Mouse (Mus musculus) stomach, embryonic 16.5 days (tissue): ENCODE measurements at regions not wholly inside any gene's neighbourhood (a gene's known extent, or its start where the extent isn't known, plus 50 kb on each side); places are given as distances from the start of the nearest gene placed in this dataset.
"Not testable (repeated sequence)": the region's sequence is repeated elsewhere in the genome, so short reads cannot be mapped to it uniquely, and the experiment has no call there.

ENCODE experiments used
- ATAC-seq: fragments of 200-750 bp; cut with Nextera tagmentation; 2 replicates; pipeline ENCODE4 v1.8.0; 2017; ENCODE audit warnings: moderate number of reproducible peaks, moderate TSS enrichment; ENCODE audit not compliant: insufficient read depth, low FRiP score
- H3K27ac ChIP-seq: fragments of 300-500 bp; sonication (generic); 2 replicates; pipeline ENCODE4 v1.5.1; 2014; ENCODE audit warnings: low read length
- H3K27me3 ChIP-seq: fragments of 300-500 bp; sonication (generic); 2 replicates; pipeline ENCODE4 v1.6.1; 2014; ENCODE audit warnings: low read length, control low read depth, mixed read lengths; ENCODE audit not compliant: control insufficient read depth, insufficient read depth
- H3K36me3 ChIP-seq: fragments of 300-500 bp; sonication (generic); 2 replicates; pipeline ENCODE4 v1.6.1; 2014; ENCODE audit warnings: low read length; ENCODE audit not compliant: control insufficient read depth, insufficient read depth
- H3K4me1 ChIP-seq: fragments of 300-500 bp; sonication (generic); 2 replicates; pipeline ENCODE4 v1.6.1; 2014; ENCODE audit warnings: low read length, control low read depth, mixed read lengths; ENCODE audit not compliant: control insufficient read depth, insufficient read depth
- H3K4me2 ChIP-seq: fragments of 300-500 bp; sonication (generic); 2 replicates; pipeline ENCODE4 v1.6.1; 2014; ENCODE audit warnings: low read depth, low read length, mixed read lengths
- H3K4me3 ChIP-seq: fragments of 300-500 bp; sonication (generic); replicated peaks from 2 replicates; pipeline ENCODE4 v1.5.1; 2014; ENCODE audit warnings: mild to moderate bottlenecking, low read length
- H3K9ac ChIP-seq: fragments of 300-500 bp; sonication (generic); 2 replicates; pipeline ENCODE4 v1.6.1; 2014; ENCODE audit warnings: low read length
- H3K9me3 ChIP-seq: fragments of 300-500 bp; sonication (generic); replicated peaks from 2 replicates; pipeline ENCODE4 v1.6.1; 2016; ENCODE audit warnings: low read length, control low read depth; ENCODE audit not compliant: control insufficient read depth
- WGBS: fragments of 180-500 bp; shearing (Covaris S2); extraction: QIAGEN DNeasy Blood & Tissue Kit; methylation state at CpG from one replicate; pipeline ENCODE4 v1.1.7; 2014; 5-methylcytosine and 5-hydroxymethylcytosine counted together

GRCm38 (mm10) chr13:4776855-4777254, 167.9 kb upstream of the Akr1e1 start:
- no peak overlapping the region for H3K9ac ChIP-seq
- WGBS = 37% methylated on average over 4 of the region's 4 CpGs
- no peak for ATAC-seq

GRCm38 (mm10) chr13:4772324-4772723, 163.3 kb upstream of the Akr1e1 start:
- Histone ChIP-seq H3K27ac (no peak overlapping the region), H3K27me3 (no peaks in the 10 kb centered on the region), H3K36me3 (no peaks in the 10 kb centered on the region), H3K4me1 (peaks cover 5% of the 10 kb centered on the region; the same call in 1 of the 2 replicates), H3K4me2 (no peak overlapping the region), H3K4me3 (no peak overlapping the region), H3K9ac (no peak overlapping the region), H3K9me3 (no peaks in the 10 kb centered on the region)
- WGBS = 86% methylated on average over 2 of the region's 2 CpGs
- no peak for ATAC-seq

More at GRCm38 (mm10) chr13:4776855-4777254, 167.9 kb upstream of the Akr1e1 start:
- Histone ChIP-seq H3K27ac (no peak overlapping the region), H3K27me3 (no peaks in the 10 kb centered on the region), H3K4me3 (no peak overlapping the region), H3K4me1 (no peaks in the 10 kb centered on the region), H3K4me2 (no peak overlapping the region), H3K36me3 (no peaks in the 10 kb centered on the region), H3K9me3 (no peaks in the 10 kb centered on the region)

DNA sequence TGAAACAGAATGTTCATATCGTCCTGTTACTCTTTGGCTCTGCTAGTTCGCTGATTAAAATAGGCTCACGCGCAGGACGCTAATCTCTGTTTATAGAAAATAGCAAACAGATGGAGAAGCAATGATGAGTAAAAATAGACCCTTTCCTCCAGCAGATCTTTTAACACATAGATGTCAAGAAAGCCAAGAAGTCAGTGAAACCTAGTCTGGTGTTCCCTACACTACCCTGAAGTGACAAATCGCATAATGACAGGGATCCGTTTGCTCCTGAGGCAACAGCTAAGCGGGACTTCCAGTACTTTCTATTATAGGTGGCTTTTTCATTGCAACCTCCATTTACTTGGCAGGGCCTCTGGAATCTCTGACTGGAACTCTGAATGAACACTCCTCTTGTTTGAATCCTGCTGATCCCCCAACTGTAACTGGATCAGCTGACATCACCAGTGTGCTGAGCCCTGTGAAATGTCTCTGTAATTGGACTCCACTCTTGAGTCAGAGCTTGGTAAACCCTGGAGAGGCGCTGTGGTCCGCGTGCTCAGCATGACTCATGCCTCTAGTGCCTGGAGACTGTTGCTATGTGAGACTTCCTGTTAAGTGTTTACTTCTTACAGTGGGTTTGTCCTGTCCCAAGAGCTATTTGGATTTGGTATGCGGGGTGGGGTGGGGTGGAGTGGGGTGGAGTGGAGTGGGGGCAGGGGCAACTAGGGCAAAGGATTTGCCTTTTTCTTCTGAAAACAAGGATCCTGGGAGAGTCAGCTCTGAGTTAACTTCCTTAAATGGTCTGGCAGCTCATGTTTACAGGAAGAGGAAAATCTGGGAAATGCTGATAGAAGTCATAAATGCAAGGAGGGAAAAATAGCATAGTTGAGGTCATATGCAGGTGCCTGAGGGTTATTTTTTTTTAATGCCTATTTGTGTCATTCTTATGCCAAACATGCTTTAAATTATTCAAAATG, 162.4 kb upstream of the Akr1e1 start:
- WGBS = 15% methylated on average over 12 of the region's 12 CpGs
- Histone ChIP-seq H3K4me3 (peak overlapping the region; percentile 2), H3K36me3 (no peaks in the 10 kb centered on the region), H3K27me3 (no peaks in the 10 kb centered on the region), H3K9me3 (no peaks in the 10 kb centered on the region), H3K27ac (peak overlapping the region; percentile 78), H3K4me1 (peaks cover 5% of the 10 kb centered on the region; the same call in 1 of the 2 replicates), H3K9ac (peak overlapping the region; percentile 50; the same call in 1 of the 2 replicates), H3K4me2 (peak overlapping the region; percentile 36)
- ATAC-seq = peak; percentile 100

DNA sequence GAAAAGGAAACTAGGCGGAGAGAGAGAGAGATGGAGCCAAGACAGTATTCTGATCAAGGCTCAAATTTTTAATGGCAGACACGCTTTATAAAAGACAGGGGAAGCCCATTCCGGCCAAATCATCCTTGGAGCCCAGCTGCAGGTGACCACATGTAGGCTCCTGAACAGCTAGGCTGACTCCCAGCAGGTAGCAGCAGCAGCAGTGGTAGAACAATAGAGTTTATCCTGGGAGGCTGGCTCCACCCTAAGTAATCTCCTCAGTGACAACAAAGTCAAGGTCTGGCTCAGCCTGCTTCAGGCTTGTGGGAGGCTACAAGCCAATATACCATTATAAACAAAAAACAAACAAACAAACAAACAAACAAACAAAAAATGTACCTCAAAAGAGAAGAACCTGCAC, 151.0 kb upstream of the Akr1e1 start:
- no peaks in the 10 kb centered on the region for H3K9me3 ChIP-seq
- H3K4me2 ChIP-seq = no peak overlapping the region
- no peak for ATAC-seq
- H3K9ac ChIP-seq = no peak overlapping the region
- 60% methylated on average over 3 of the region's 3 CpGs for WGBS
- H3K4me1 ChIP-seq = no peaks in the 10 kb centered on the region
- H3K27ac ChIP-seq = no peak overlapping the region
- H3K36me3 ChIP-seq = no peaks in the 10 kb centered on the region
- no peaks in the 10 kb centered on the region for H3K27me3 ChIP-seq
- H3K4me3 ChIP-seq = no peak overlapping the region

DNA sequence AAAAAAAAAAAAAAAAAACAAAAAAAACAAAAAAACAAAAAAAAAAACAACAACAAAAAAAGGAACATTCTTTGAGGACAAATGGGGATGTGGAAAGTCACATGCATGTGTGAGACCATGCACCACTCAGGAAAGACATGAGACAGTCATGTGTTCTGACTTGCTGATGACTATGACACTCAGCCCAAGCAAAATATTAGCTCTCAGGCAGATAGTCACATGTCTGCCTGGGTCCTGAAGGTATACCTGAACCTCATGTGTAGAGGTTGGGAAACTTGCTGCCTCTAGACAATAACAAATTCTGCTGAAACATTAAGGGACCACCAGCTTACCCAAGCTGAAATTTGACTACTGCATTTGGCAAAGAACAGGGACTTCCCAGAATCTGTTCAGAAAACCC, 147.6 kb upstream of the Akr1e1 start:
- Histone ChIP-seq H3K4me3 (no peak overlapping the region), H3K4me1 (no peaks in the 10 kb centered on the region), H3K27me3 (no peaks in the 10 kb centered on the region), H3K9me3 (no peaks in the 10 kb centered on the region), H3K36me3 (no peaks in the 10 kb centered on the region), H3K9ac (no peak overlapping the region), H3K4me2 (no peak overlapping the region), H3K27ac (no peak overlapping the region)
- ATAC-seq = no peak

DNA sequence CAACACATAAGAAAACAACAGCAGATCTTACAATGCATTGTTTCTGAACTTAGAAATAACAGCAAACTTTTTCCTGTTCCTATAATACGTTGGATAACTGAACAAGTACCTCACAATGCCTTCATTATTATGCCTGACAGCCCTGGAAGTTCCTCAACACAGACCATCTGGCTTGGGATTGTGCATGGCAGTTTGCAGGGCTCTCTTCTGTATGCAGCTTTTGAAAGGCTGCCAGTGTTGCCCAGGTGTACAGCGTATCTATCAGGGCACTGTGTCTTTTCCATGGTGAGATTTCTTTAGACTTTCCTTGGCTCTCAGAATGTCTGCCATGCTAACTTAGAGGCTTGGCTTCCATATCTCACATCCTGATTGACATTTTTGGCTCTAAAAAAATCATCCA, 134.0 kb upstream of the Akr1e1 start:
- no peaks in the 10 kb centered on the region for H3K9me3 ChIP-seq
- H3K9ac ChIP-seq = no peak overlapping the region
- H3K4me3 ChIP-seq = no peak overlapping the region
- H3K4me2 ChIP-seq = no peak overlapping the region
- H3K27me3 ChIP-seq = no peaks in the 10 kb centered on the region
- WGBS = 63% methylated on average over 2 of the region's 2 CpGs
- H3K4me1 ChIP-seq = no peaks in the 10 kb centered on the region
- no peaks in the 10 kb centered on the region for H3K36me3 ChIP-seq
- H3K27ac ChIP-seq = no peak overlapping the region
- ATAC-seq = no peak

DNA sequence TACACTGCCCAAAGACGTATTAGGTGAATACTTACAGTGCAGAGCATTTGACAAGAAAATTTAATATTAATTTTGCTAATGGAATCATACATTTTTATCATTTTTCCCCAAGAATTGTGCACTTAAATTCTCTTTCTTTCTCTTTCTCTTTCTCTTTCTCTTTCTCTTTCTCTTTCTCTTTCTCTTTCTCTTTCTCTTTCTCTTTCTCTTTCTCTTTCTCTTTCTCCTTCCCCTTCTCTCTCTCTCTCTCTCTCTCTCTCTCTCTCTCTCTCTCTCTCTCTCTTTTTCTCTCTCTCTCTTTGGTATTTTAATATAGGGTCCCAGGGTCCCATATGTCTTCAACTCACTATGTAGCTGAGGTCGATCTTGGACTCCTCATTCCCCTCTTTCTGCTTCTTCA, 107.3 kb upstream of the Akr1e1 start:
- not testable (repeated sequence) for H3K4me2 ChIP-seq, H3K27ac ChIP-seq, ATAC-seq, H3K36me3 ChIP-seq, H3K4me1 ChIP-seq, H3K9ac ChIP-seq, H3K27me3 ChIP-seq, H3K9me3 ChIP-seq, H3K4me3 ChIP-seq
- 78% methylated on average over 2 of the region's 2 CpGs for WGBS

- H3K4me3 ChIP-seq = no peak overlapping the region
- ATAC-seq = no peak
- H3K27me3 ChIP-seq = no peaks in the 10 kb centered on the region
- no peaks in the 10 kb centered on the region for H3K9me3 ChIP-seq
- H3K36me3 ChIP-seq = no peaks in the 10 kb centered on the region
- no peak overlapping the region for H3K27ac ChIP-seq
- no peak overlapping the region for H3K9ac ChIP-seq
- 78% methylated on average over 1 of the region's 1 CpGs for WGBS
- H3K4me1 ChIP-seq = no peaks in the 10 kb centered on the region
- H3K4me2 ChIP-seq = no peak overlapping the region
These were observed 105.8 kb upstream of the Akr1e1 start for GRCm38 (mm10) chr13:4714724-4715123.

GRCm38 (mm10) chr13:4712698-4713097, 103.7 kb upstream of the Akr1e1 start:
- Histone ChIP-seq H3K4me1 (no peaks in the 10 kb centered on the region), H3K9me3 (no peaks in the 10 kb centered on the region), H3K27ac (no peak overlapping the region), H3K4me2 (no peak overlapping the region), H3K27me3 (no peaks in the 10 kb centered on the region), H3K4me3 (no peak overlapping the region), H3K36me3 (no peaks in the 10 kb centered on the region), H3K9ac (no peak overlapping the region)
- 51% methylated on average over 3 of the region's 3 CpGs for WGBS
- ATAC-seq = no peak
